Mouse (Mus musculus) kidney, embryonic 14.5 days (tissue): ENCODE data around the gene Ctnnbl1. TPM values are rescaled to one million over a fixed set of nuclear protein-coding genes. Genes with fewer than 3 reads are reported as not detected.

Experiments
- ATAC-seq: fragments of 200-750 bp; cut with Nextera tagmentation; 2 replicates; pipeline ENCODE4 v1.8.0; 2017; ENCODE audit warnings: moderate number of reproducible peaks, mild to moderate bottlenecking, moderate TSS enrichment, moderate library complexity; ENCODE audit not compliant: low FRiP score, low TSS enrichment
- H3K27ac ChIP-seq: fragments of 300-500 bp; sonication (generic); 2 replicates; pipeline ENCODE4 v1.5.1; 2014; ENCODE audit warnings: low read depth, mild to moderate bottlenecking, low read length, moderate library complexity, mixed read lengths
- H3K27me3 ChIP-seq: fragments of 300-500 bp; sonication (generic); 2 replicates; pipeline ENCODE4 v1.6.1; 2014; ENCODE audit warnings: mild to moderate bottlenecking, low read length; ENCODE audit not compliant: control insufficient read depth, insufficient read depth
- H3K36me3 ChIP-seq: fragments of 300-500 bp; sonication (generic); 2 replicates; pipeline ENCODE4 v1.6.1; 2014; ENCODE audit warnings: low read length, mixed read lengths; ENCODE audit not compliant: control insufficient read depth, insufficient read depth
- H3K4me1 ChIP-seq: fragments of 300-500 bp; sonication (generic); 2 replicates; pipeline ENCODE4 v1.6.1; 2014; ENCODE audit warnings: low read length, mixed read lengths; ENCODE audit not compliant: control insufficient read depth, insufficient read depth
- H3K4me2 ChIP-seq: fragments of 300-500 bp; sonication (generic); replicated peaks from 2 replicates; pipeline ENCODE4 v1.6.1; 2014; ENCODE audit warnings: low read depth, mild to moderate bottlenecking, low read length
- H3K4me3 ChIP-seq: fragments of 300-500 bp; sonication (generic); 2 replicates; pipeline ENCODE4 v1.5.1; 2014; ENCODE audit warnings: mild to moderate bottlenecking, low read length
- H3K9ac ChIP-seq: fragments of 300-500 bp; sonication (generic); 2 replicates; pipeline ENCODE4 v1.6.1; 2014; ENCODE audit warnings: low read depth, mild to moderate bottlenecking, low read length, moderate library complexity
- H3K9me3 ChIP-seq: fragments of 300-500 bp; sonication (generic); 2 replicates; pipeline ENCODE4 v1.6.1; 2016; ENCODE audit warnings: low read length; ENCODE audit not compliant: control insufficient read depth
- WGBS: fragments of 180-500 bp; shearing (Covaris S2); extraction: QIAGEN DNeasy Blood & Tissue Kit; methylation state at CpG from one replicate; pipeline ENCODE4 v1.1.7; 2014; 5-methylcytosine and 5-hydroxymethylcytosine counted together
- polyA plus RNA-seq: library from polyadenylated mRNA; unstranded; fragments of >200 nt; fragmentation: Nextera tagmentation; extraction: Ambion mirVana; gene quantifications from 2 replicates; pipeline ENCODE4 v1.2.1, GENCODE M21; 2014

Gene Ctnnbl1
- polyA plus RNA-seq, 1 experiment from 2014 or later, result 77.1 TPM

GRCm38 (mm10) chr2:157807076-157807475 lies 69.9 kb downstream of the Ctnnbl1 start:
- H3K4me3 ChIP-seq, result no peak overlapping the region
- H3K4me1 ChIP-seq, result peaks cover 15% of the 10 kb centered on the region
- WGBS, result 91% methylated on average over 4 of the region's 4 CpGs
- H3K27me3 ChIP-seq, result no peaks in the 10 kb centered on the region
- H3K4me2 ChIP-seq, result no peak overlapping the region
- peaks cover 9% of the 10 kb centered on the region; the same call in 1 of the 2 replicates for H3K36me3 ChIP-seq
- no peak for ATAC-seq
- no peak overlapping the region for H3K27ac ChIP-seq
- H3K9me3 ChIP-seq, result no peaks in the 10 kb centered on the region
- H3K9ac ChIP-seq, result no peak overlapping the region

- WGBS, result 66% methylated on average over 7 of the region's 7 CpGs
- Histone ChIP-seq H3K4me3 (no peak overlapping the region), H3K9ac (no peak overlapping the region), H3K4me2 (no peak overlapping the region), H3K27ac (no peak overlapping the region), H3K9me3 (no peaks in the 10 kb centered on the region), H3K27me3 (no peaks in the 10 kb centered on the region), H3K36me3 (peaks cover 15% of the 10 kb centered on the region; the same call in 1 of the 2 replicates), H3K4me1 (peaks cover 7% of the 10 kb centered on the region)
- ATAC-seq, result peak; percentile 86
Observed at GRCm38 (mm10) chr2:157807621-157808367, 70.6 kb downstream of the Ctnnbl1 start.

- H3K27me3 ChIP-seq, result no peaks in the 10 kb centered on the region
- no peak overlapping the region for H3K4me3 ChIP-seq
- H3K9me3 ChIP-seq, result no peaks in the 10 kb centered on the region
- no peak overlapping the region for H3K4me2 ChIP-seq
- H3K36me3 ChIP-seq, result peaks cover 15% of the 10 kb centered on the region; the same call in 1 of the 2 replicates
- no peak overlapping the region for H3K9ac ChIP-seq
- peaks cover 6% of the 10 kb centered on the region for H3K4me1 ChIP-seq
- 63% methylated on average over 7 of the region's 7 CpGs for WGBS
- no peak overlapping the region for H3K27ac ChIP-seq
- ATAC-seq, result no peak
Observed at GRCm38 (mm10) chr2:157808368-157808923, 71.2 kb downstream of the Ctnnbl1 start.

- no peak overlapping the region for H3K4me2 ChIP-seq
- H3K36me3 ChIP-seq, result peaks cover 15% of the 10 kb centered on the region; the same call in 1 of the 2 replicates
- no peak overlapping the region for H3K9ac ChIP-seq
- no peaks in the 10 kb centered on the region for H3K9me3 ChIP-seq
- ATAC-seq, result no peak
- no peaks in the 10 kb centered on the region for H3K27me3 ChIP-seq
- H3K4me3 ChIP-seq, result no peak overlapping the region
- H3K4me1 ChIP-seq, result peaks cover 6% of the 10 kb centered on the region
- 91% methylated on average over 6 of the region's 6 CpGs for WGBS
- H3K27ac ChIP-seq, result no peak overlapping the region
Observed at GRCm38 (mm10) chr2:157809341-157809740, 72.1 kb downstream of the Ctnnbl1 start.

GRCm38 (mm10) chr2:157810749-157811148 lies 73.5 kb downstream of the Ctnnbl1 start:
- no peak overlapping the region for H3K4me3 ChIP-seq
- H3K9ac ChIP-seq, result no peak overlapping the region
- no peaks in the 10 kb centered on the region for H3K9me3 ChIP-seq
- H3K27me3 ChIP-seq, result no peaks in the 10 kb centered on the region
- H3K27ac ChIP-seq, result no peak overlapping the region
- 81% methylated on average over 1 of the region's 1 CpGs for WGBS
- peaks cover 6% of the 10 kb centered on the region for H3K4me1 ChIP-seq
- H3K36me3 ChIP-seq, result peaks cover 15% of the 10 kb centered on the region; the same call in 1 of the 2 replicates
- no peak overlapping the region for H3K4me2 ChIP-seq
- ATAC-seq, result no peak

- Histone ChIP-seq H3K4me1 (peaks cover 5% of the 10 kb centered on the region; the same call in 1 of the 2 replicates), H3K36me3 (peaks cover 20% of the 10 kb centered on the region; the same call in 1 of the 2 replicates), H3K27ac (no peak overlapping the region), H3K9ac (no peak overlapping the region), H3K4me3 (no peak overlapping the region), H3K27me3 (no peaks in the 10 kb centered on the region), H3K9me3 (no peaks in the 10 kb centered on the region), H3K4me2 (no peak overlapping the region)
- ATAC-seq, result no peak
- 95% methylated on average over 4 of the region's 4 CpGs for WGBS
Observed at GRCm38 (mm10) chr2:157813121-157813520, 75.9 kb downstream of the Ctnnbl1 start.

GRCm38 (mm10) chr2:157814116-157814964 lies 77.1 kb downstream of the Ctnnbl1 start:
- H3K27me3 ChIP-seq, result no peaks in the 10 kb centered on the region
- no peak for ATAC-seq
- H3K27ac ChIP-seq, result no peak overlapping the region
- H3K36me3 ChIP-seq, result peaks cover 22% of the 10 kb centered on the region; the same call in 1 of the 2 replicates
- H3K4me2 ChIP-seq, result no peak overlapping the region
- WGBS, result 80% methylated on average over 11 of the region's 11 CpGs
- no peaks in the 10 kb centered on the region for H3K9me3 ChIP-seq
- no peaks in the 10 kb centered on the region for H3K4me1 ChIP-seq
- no peak overlapping the region for H3K9ac ChIP-seq
- H3K4me3 ChIP-seq, result no peak overlapping the region

- H3K4me3 ChIP-seq, result no peak overlapping the region
- no peak overlapping the region for H3K27ac ChIP-seq
- no peak overlapping the region for H3K4me2 ChIP-seq
- H3K36me3 ChIP-seq, result peaks cover 22% of the 10 kb centered on the region; the same call in 1 of the 2 replicates
- no peaks in the 10 kb centered on the region for H3K4me1 ChIP-seq
- 87% methylated on average over 2 of the region's 2 CpGs for WGBS
- no peak for ATAC-seq
- no peaks in the 10 kb centered on the region for H3K9me3 ChIP-seq
- no peak overlapping the region for H3K9ac ChIP-seq
- H3K27me3 ChIP-seq, result no peaks in the 10 kb centered on the region
Observed at GRCm38 (mm10) chr2:157814965-157815283, 77.7 kb downstream of the Ctnnbl1 start.
